Mouse (Mus musculus) cerebellum, adult 2 months (tissue): ENCODE measurements around the gene Olfr402. TPM values are rescaled to one million over a fixed set of nuclear protein-coding genes. Genes with fewer than 3 reads are reported as not detected.
"Not testable (repeated sequence)": the region's sequence is repeated elsewhere in the genome, so short reads cannot be mapped to it uniquely, and the experiment has no call there.

Experiments
- DNase-seq, 2 experiments: peaks; one replicate each; pipeline ENCODE4 v3.0.0; 2021
- H3K27ac ChIP-seq: fragments of 200-500 bp; 2 replicates; pipeline ENCODE4 v1.5.1; 2012; ENCODE audit warnings: low read length, control low read depth, inconsistent platforms; ENCODE audit not compliant: insufficient read depth
- H3K27me3 ChIP-seq: fragments of 200-500 bp; 2 replicates; pipeline ENCODE4 v1.6.1; 2012; ENCODE audit warnings: inconsistent platforms, mild to moderate bottlenecking, low read length, moderate library complexity; ENCODE audit not compliant: control insufficient read depth, insufficient read depth
- H3K4me1 ChIP-seq: fragments of 200-500 bp; 2 replicates; pipeline ENCODE4 v1.6.1; 2011; ENCODE audit warnings: low read length; ENCODE audit not compliant: control insufficient read depth, insufficient read depth
- H3K4me3 ChIP-seq: fragments of 200-500 bp; replicated peaks from 2 replicates; pipeline ENCODE3; 2011; ENCODE audit warnings: mild to moderate bottlenecking, low read depth, low read length, control low read depth; ENCODE audit not compliant: insufficient read depth
- CTCF ChIP-seq: fragments of 200-500 bp; IDR thresholded peaks from 2 replicates; pipeline ENCODE4 v1.5.1; 2011; ENCODE audit warnings: low read depth, mild to moderate bottlenecking, control low read depth, low read length, moderate library complexity, borderline replicate concordance; ENCODE audit not compliant: insufficient read depth
- POLR2A ChIP-seq: fragments of 200-500 bp; IDR thresholded peaks from 2 replicates; pipeline ENCODE4 v1.6.1; 2011; ENCODE audit warnings: low read length, control low read depth, borderline replicate concordance; ENCODE audit not compliant: insufficient read depth
- WGBS: fragments of 180-500 bp; shearing (Covaris S2); methylation state at CpG from one replicate; pipeline ENCODE4 v1.1.7; 2018; 5-methylcytosine and 5-hydroxymethylcytosine counted together
- polyA plus RNA-seq: library from polyadenylated mRNA; depleted of rRNA; stranded (reverse); fragments of >200 nt; gene quantifications from 2 replicates; pipeline ENCODE4 v1.2.3, GENCODE M21; 2012; rRNA removed

Gene Olfr402
- polyA plus RNA-seq: not detected in 2 replicates

DNA sequence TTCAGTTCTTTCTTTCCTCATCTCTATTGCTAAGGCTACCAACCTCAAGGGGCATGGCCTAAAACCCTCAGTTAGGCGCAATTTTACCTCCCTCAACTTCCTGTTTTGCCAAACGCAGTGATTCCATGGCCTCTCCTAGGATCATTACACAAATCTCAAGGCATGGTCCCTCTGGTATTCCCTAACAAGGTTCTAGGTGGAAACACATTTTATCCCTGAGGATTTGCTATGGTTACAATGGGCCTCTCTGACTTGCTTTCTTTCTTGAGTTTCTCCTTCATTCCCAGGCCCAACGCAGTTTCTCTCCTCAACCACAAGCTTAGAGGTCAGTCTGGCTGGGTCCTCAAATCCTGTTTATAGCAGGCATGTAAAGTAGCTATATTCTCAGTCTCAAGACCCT is at the start of gene Olfr402:
TSS of gene Olfr402 (plus strand) at position 301 of the 400 bp plus-strand sequence.
- 57% methylated on average over 3 of the region's 3 CpGs for WGBS

GRCm38 (mm10) chr11:74105066-74105465 is 48.3 kb upstream of the Olfr402 start:
- no peaks in the 10 kb centered on the region for H3K4me1 ChIP-seq
- DNase-seq: no peak
- no peak overlapping the region for H3K4me3 ChIP-seq
- 14% methylated on average over 5 of the region's 5 CpGs for WGBS
- H3K27me3 ChIP-seq: no peaks in the 10 kb centered on the region
- no peak overlapping the region for H3K27ac ChIP-seq
- TF ChIP-seq CTCF (no peak), POLR2A (no peak)

More for the DNA sequence above, at the start of gene Olfr402:
- Histone ChIP-seq H3K4me1 (no peaks in the 10 kb centered on the region), H3K27ac (no peak within 1 kb of the TSS), H3K4me3 (no peak within 1 kb of the TSS), H3K27me3 (no peaks in the 10 kb centered on the region)
- TF ChIP-seq CTCF: no peak
- TF ChIP-seq POLR2A: no peak
- DNase-seq: no peak

DNA sequence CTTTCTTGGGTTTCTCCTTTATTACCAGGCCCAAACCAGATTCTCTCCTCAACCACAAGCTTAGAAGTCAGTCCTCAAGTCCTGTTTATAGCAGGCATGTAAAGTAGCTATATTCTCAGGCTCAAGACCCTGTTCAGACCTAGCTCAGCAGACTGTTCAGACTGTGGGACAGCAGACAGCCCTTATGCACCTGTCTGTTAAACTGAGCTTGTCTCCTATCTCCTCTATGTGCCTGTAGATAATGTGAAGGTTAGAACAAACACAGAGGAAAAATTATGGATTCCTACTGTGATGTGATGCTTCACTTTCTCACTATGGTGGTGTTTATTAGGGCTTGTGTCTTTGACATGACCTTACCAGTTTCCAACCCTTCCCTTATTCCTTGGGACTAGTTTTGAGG is 39.9 kb upstream of the Olfr402 start, which contains the start of gene Olfr401:
TSS of gene Olfr401 (plus strand) at position 301 of the 400 bp plus-strand sequence.
- TF ChIP-seq CTCF (no peak), POLR2A (no peak)
- no peak for DNase-seq
- Histone ChIP-seq H3K4me1 (no peaks in the 10 kb centered on the region), H3K27me3 (no peaks in the 10 kb centered on the region), H3K4me3 (no peak within 1 kb of the TSS), H3K27ac (no peak within 1 kb of the TSS)

DNA sequence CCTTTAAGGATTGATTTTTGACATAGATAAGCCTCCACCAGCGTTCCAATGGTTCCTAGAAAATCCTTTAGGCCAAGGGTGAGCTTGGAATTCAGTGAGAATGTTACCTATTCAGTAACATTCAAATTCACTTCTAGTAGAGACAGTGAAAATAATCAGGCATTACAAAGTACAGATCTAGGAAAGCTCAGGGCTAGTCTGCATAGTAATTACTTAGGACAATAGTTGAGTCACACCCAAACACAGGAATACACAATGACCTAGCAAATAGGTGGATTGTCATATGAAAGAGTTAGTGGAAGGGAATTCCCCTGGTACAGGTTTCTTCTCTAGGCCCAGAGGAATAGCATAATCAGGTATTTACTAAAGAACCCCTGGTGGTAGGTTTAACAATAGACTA is 13.3 kb upstream of the Olfr402 start:
- DNase-seq, H3K27ac ChIP-seq, H3K4me3 ChIP-seq, H3K4me1 ChIP-seq, H3K27me3 ChIP-seq: not testable (repeated sequence)
- 17% methylated on average over 1 of the region's 1 CpGs for WGBS

DNA sequence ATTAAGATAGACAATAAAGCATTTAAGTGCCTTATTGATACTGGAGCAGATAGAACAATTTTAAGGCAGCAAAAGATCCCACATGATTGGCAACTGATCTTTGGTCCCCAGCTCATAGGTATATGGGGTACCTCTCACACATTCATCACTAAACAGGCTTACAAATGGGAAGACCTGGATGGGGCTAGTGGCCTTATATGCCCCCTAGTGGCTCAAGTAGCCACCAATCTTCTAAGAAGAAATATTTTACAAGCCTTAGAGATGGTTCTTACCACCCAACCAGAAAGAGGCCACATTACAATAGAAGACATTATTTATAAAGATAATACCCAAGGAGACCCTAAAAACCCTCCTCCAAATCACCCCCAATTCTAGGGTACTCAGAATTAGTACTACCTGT is 7.5 kb upstream of the Olfr402 start:
- Histone ChIP-seq H3K4me1 (no peaks in the 10 kb centered on the region), H3K27me3 (no peaks in the 10 kb centered on the region), H3K27ac (no peak overlapping the region), H3K4me3 (no peak overlapping the region)
- TF ChIP-seq CTCF (no peak), POLR2A (no peak)
- DNase-seq: no peak

DNA sequence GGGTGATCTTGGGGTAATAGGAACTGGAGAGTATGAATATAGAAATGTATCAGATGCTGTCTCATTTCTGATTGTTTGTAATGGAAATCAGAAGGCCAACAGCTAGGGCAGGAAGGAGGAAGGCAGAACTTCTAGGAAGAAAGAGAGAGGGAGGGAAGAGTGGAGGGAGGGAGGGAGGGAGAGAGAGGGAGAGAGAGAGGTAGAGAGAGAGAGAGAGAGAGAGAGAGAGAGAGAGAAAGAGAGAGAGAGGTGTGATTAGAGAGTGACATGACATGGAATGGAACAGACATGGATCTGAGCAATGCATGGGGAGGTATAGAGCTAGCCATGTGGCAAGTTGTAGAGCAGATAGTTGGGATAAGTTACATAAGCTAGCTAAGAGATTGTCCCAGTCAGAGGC is 15.4 kb downstream of the Olfr402 start:
- TF ChIP-seq CTCF (no peak), POLR2A (no peak)
- DNase-seq: no peak
- no peaks in the 10 kb centered on the region for H3K27me3 ChIP-seq
- no peak overlapping the region for H3K4me3 ChIP-seq
- no peak overlapping the region for H3K27ac ChIP-seq
- no peaks in the 10 kb centered on the region for H3K4me1 ChIP-seq

GRCm38 (mm10) chr11:74183168-74183567 is 29.8 kb downstream of the Olfr402 start:
- Histone ChIP-seq H3K27me3 (no peaks in the 10 kb centered on the region), H3K27ac (no peak overlapping the region), H3K4me3 (no peak overlapping the region), H3K4me1 (no peaks in the 10 kb centered on the region)
- WGBS: 70% methylated on average over 4 of the region's 4 CpGs
- TF ChIP-seq POLR2A (no peak), CTCF (no peak)
- no peak for DNase-seq

DNA sequence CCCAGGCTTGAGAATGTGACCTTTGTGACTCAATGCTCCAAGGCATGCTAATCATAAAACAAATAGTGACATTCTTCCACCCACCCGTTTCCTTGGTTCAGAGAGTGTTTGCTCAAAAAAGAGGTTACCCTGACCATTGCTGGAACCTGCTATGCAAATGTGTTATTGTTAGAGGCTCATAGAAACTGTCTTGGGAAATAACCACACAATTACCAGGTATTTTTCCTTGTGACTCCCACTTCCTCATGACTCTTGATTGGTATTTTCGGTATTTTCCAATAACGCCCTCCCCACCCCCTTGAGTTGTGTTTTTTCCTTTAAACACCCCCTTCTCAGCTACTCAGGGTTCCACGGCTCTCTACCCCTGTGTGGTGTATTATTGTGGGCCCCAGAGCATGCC is 30.4 kb downstream of the Olfr402 start:
- TF ChIP-seq POLR2A: no peak
- no peak for TF ChIP-seq CTCF
- no peak for DNase-seq
- 76% methylated on average over 4 of the region's 4 CpGs for WGBS

GRCm38 (mm10) chr11:74185949-74186348 is 32.6 kb downstream of the Olfr402 start, which contains the start of gene Olfr403:
Gene Olfr403 (plus strand): TSS chr11:74186249.
- DNase-seq: no peak
- Histone ChIP-seq H3K27me3 (no peaks in the 10 kb centered on the region), H3K4me3 (no peak within 1 kb of the TSS)

More for the DNA sequence above, 30.4 kb downstream of the Olfr402 start:
- Histone ChIP-seq H3K27ac (no peak overlapping the region), H3K4me3 (no peak overlapping the region), H3K4me1 (no peaks in the 10 kb centered on the region), H3K27me3 (no peaks in the 10 kb centered on the region)

More at GRCm38 (mm10) chr11:74185949-74186348, 32.6 kb downstream of the Olfr402 start, which contains the start of gene Olfr403:
- H3K27ac ChIP-seq: no peak within 1 kb of the TSS
- no peak for TF ChIP-seq POLR2A
- H3K4me1 ChIP-seq: no peaks in the 10 kb centered on the region

Other genes starting within 250 kb of the Olfr402 start
- not detected in 2 replicates for gene Olfr395, start 244.2 kb upstream of the Olfr402 start, polyA plus RNA-seq
- not detected in 2 replicates for gene Olfr23, start 216.9 kb upstream of the Olfr402 start, polyA plus RNA-seq
- not detected in 2 replicates for gene Olfr397, start 192.7 kb upstream of the Olfr402 start, polyA plus RNA-seq
- gene Olfr398, start 163.1 kb upstream of the Olfr402 start, polyA plus RNA-seq: not detected in 2 replicates
- gene Olfr139, start 97.0 kb upstream of the Olfr402 start, polyA plus RNA-seq: not detected in 2 replicates
- not detected in 2 replicates for gene Olfr399, start 96.9 kb upstream of the Olfr402 start, polyA plus RNA-seq
- gene Zfp616, start 83.6 kb upstream of the Olfr402 start, polyA plus RNA-seq: not detected in 2 replicates
- not detected in 2 replicates for gene Olfr401, start 39.8 kb upstream of the Olfr402 start, polyA plus RNA-seq
- not detected in 2 replicates for gene Olfr403, start 32.7 kb downstream of the Olfr402 start, polyA plus RNA-seq
- gene Olfr43, start 57.9 kb downstream of the Olfr402 start, polyA plus RNA-seq: not detected in 2 replicates
- not detected in 2 replicates for gene Olfr406, start 106.3 kb downstream of the Olfr402 start, polyA plus RNA-seq
- not detected in 2 replicates for gene Olfr59, start 130.2 kb downstream of the Olfr402 start, polyA plus RNA-seq
- gene Olfr410, start 184.5 kb downstream of the Olfr402 start, polyA plus RNA-seq: not detected in 2 replicates
- gene Olfr411, start 199.1 kb downstream of the Olfr402 start, polyA plus RNA-seq: not detected in 2 replicates
- not detected in 2 replicates for gene Olfr412, start 208.5 kb downstream of the Olfr402 start, polyA plus RNA-seq